Mouse (Mus musculus) heart, embryonic 13.5 days (tissue): ENCODE measurements around the gene Wdr93. TPM values are rescaled to one million over a fixed set of nuclear protein-coding genes. Genes with fewer than 3 reads are reported as not detected.
A peak's percentile ranks its signal among the peaks of the same experiment; 100 is the strongest.
"Not testable (repeated sequence)": the region's sequence is repeated elsewhere in the genome, so short reads cannot be mapped to it uniquely, and the experiment has no call there.

Experiments used
- ATAC-seq: fragments of 200-750 bp; cut with Nextera tagmentation; 2 replicates; pipeline ENCODE4 v1.8.0; 2017; ENCODE audit warnings: moderate TSS enrichment; ENCODE audit not compliant: insufficient number of reproducible peaks, low FRiP score, low TSS enrichment; ENCODE audit errors: extremely low read depth
- H3K27ac ChIP-seq: fragments of 300-500 bp; sonication (generic); replicated peaks from 2 replicates; pipeline ENCODE4 v1.5.1; 2015; ENCODE audit warnings: moderate library complexity, mild to moderate bottlenecking, inconsistent platforms
- H3K27me3 ChIP-seq: fragments of 300-500 bp; sonication (generic); replicated peaks from 2 replicates; pipeline ENCODE4 v1.6.1; 2015; ENCODE audit warnings: mild to moderate bottlenecking, inconsistent platforms
- H3K36me3 ChIP-seq: fragments of 300-500 bp; sonication (generic); 2 replicates; pipeline ENCODE4 v1.6.1; 2015; ENCODE audit warnings: mild to moderate bottlenecking, inconsistent platforms
- H3K4me1 ChIP-seq: fragments of 300-500 bp; sonication (generic); 2 replicates; pipeline ENCODE4 v1.6.1; 2015; ENCODE audit warnings: inconsistent platforms
- H3K4me2 ChIP-seq: fragments of 300-500 bp; sonication (generic); 2 replicates; pipeline ENCODE4 v1.6.1; 2015; ENCODE audit warnings: inconsistent platforms, mild to moderate bottlenecking, moderate library complexity
- H3K4me3 ChIP-seq: fragments of 300-500 bp; sonication (generic); 2 replicates; pipeline ENCODE4 v1.5.1; 2015; ENCODE audit warnings: moderate library complexity, mild to moderate bottlenecking, inconsistent platforms
- H3K9ac ChIP-seq: fragments of 300-500 bp; sonication (generic); 2 replicates; pipeline ENCODE4 v1.6.1; 2015; ENCODE audit warnings: inconsistent platforms, mild to moderate bottlenecking, moderate library complexity
- H3K9me3 ChIP-seq: fragments of 300-500 bp; sonication (generic); 2 replicates; pipeline ENCODE4 v1.6.1; 2016; ENCODE audit warnings: inconsistent platforms
- WGBS: fragments of 180-500 bp; shearing (Covaris S2); methylation state at CpG from one replicate; pipeline ENCODE4 v1.1.7; 2015; ENCODE audit warnings: mixed read lengths; 5-methylcytosine and 5-hydroxymethylcytosine counted together
- polyA plus RNA-seq: library from polyadenylated mRNA; unstranded; fragments of >200 nt; fragmentation: Nextera tagmentation; extraction: Ambion mirVana; gene quantifications from 2 replicates; pipeline ENCODE4 v1.2.1, GENCODE M21; 2015

Wdr93 gene
- polyA plus RNA-seq, 1 experiment from 2014 or later: 1.4 TPM

DNA sequence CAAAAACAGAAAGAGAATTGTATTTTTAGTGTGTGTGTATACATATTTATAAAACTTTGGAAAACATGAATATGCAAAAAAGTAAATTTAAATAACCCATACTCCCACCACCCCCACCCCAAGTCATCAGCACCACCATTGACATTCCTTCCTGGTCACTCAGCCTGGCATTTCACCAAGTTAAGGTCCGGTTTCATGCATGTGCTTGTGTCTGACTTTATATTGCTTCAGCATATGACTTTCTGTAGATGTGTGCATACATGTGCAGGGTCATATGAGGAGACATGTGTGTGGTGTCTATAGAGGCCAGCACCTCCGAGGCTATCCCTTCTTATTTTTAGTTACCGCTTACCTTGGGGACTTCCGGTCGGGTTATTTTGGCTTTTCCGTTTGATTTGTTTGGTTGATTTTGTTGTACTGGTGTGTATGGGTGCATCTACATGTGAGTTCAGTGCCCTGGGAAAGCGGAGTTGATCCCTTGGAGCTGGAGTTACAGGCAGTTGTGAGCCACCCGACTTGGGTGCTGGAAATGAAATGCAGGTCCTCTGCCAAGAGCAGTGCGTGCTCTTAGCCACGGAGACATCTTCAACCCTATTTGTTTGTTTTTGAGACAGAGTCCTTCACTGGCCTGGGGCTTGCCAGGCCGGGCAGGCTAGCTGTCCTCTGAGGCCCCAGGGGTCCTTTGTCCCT is 39.0 kb downstream of the Wdr93 start:
- H3K4me2 ChIP-seq: no peak overlapping the region
- WGBS: 68% methylated on average over 11 of the region's 11 CpGs
- H3K4me1 ChIP-seq: peaks cover 9% of the 10 kb centered on the region
- no peak overlapping the region for H3K9ac ChIP-seq
- no peaks in the 10 kb centered on the region for H3K9me3 ChIP-seq
- H3K36me3 ChIP-seq: no peaks in the 10 kb centered on the region
- H3K4me3 ChIP-seq: no peak overlapping the region
- ATAC-seq: no peak
- H3K27me3 ChIP-seq: 0 out of 2 replicates have a peak, but pooled peaks cover 12% of the 10 kb centered on the region
- H3K27ac ChIP-seq: no peak overlapping the region

DNA sequence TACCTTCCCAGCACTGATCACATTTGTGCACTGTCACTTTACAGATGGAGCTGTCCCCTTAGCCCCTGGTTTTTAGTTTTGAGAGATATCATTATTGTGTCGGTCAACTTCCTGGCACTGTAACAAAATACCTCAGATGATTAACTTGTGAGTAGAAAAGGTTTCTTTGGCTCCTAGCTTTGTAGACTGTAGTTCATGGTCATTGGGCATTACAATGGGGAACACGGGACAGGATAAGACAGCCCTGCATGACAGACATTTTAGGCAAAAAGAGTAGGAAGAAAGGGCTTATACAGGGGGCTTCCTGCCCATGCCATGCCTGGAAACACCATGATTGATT is 39.5 kb downstream of the Wdr93 start:
- Histone ChIP-seq H3K9me3 (no peaks in the 10 kb centered on the region), H3K4me2 (no peak overlapping the region), H3K4me1 (peaks cover 9% of the 10 kb centered on the region), H3K27ac (no peak overlapping the region), H3K27me3 (0 out of 2 replicates have a peak, but pooled peaks cover 17% of the 10 kb centered on the region), H3K4me3 (no peak overlapping the region), H3K9ac (no peak overlapping the region), H3K36me3 (no peaks in the 10 kb centered on the region)
- no peak for ATAC-seq
- WGBS: 71% methylated on average over 2 of the region's 2 CpGs

DNA sequence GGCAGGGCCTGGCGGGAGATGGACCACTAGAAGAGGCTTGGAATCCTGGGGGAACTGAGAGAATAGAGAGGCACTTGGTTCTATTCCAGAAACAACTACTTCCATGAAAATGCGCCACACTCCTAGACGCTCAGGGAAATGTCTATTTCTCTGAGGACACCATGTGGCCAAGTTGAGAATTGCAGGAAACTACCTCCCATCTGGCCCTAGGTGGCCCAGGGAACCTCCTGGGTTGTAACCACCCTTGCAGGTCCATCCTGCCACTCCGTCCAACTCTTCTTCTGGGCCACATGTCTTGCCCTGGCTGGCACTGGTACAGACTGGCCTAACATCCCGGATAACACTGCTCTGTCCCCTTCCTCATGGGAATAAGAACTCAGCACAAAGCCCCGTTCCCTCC is 43.3 kb downstream of the Wdr93 start:
- no peaks in the 10 kb centered on the region for H3K36me3 ChIP-seq
- no peak overlapping the region for H3K4me3 ChIP-seq
- 18% methylated on average over 6 of the region's 6 CpGs for WGBS
- no peak overlapping the region for H3K9ac ChIP-seq
- peak; percentile 9; the same call in 1 of the 2 replicates for ATAC-seq
- H3K27me3 ChIP-seq: peaks cover 44% of the 10 kb centered on the region
- no peak overlapping the region for H3K4me2 ChIP-seq
- H3K9me3 ChIP-seq: no peaks in the 10 kb centered on the region
- H3K4me1 ChIP-seq: peaks cover 3% of the 10 kb centered on the region
- H3K27ac ChIP-seq: no peak overlapping the region; the same call in 1 of the 2 replicates

DNA sequence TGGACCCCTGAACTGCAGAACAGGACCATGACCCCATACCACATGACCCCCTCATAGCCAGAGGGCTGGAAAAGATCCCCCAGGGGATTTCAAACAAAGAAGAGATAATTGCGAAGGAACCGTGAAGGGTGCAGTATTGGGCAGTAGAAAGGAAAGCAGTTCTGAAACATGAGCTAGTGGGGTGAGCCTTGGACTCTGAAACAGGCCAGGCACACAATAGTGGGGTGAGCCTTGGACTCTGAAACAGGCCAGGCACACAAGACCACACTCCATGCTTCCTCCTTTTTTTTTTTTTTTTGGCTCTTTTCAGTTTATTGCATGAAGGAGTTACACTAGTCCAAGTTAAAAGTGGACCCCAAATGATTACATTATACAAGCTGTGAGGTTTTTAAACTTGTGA is 46.8 kb downstream of the Wdr93 start:
- WGBS: 35% methylated on average over 2 of the region's 2 CpGs
- not testable (repeated sequence) for ATAC-seq, H3K36me3 ChIP-seq, H3K9ac ChIP-seq, H3K9me3 ChIP-seq, H3K27ac ChIP-seq, H3K4me3 ChIP-seq, H3K4me2 ChIP-seq
- peaks cover 17% of the 10 kb centered on the region for H3K4me1 ChIP-seq
- H3K27me3 ChIP-seq: peaks cover 79% of the 10 kb centered on the region

DNA sequence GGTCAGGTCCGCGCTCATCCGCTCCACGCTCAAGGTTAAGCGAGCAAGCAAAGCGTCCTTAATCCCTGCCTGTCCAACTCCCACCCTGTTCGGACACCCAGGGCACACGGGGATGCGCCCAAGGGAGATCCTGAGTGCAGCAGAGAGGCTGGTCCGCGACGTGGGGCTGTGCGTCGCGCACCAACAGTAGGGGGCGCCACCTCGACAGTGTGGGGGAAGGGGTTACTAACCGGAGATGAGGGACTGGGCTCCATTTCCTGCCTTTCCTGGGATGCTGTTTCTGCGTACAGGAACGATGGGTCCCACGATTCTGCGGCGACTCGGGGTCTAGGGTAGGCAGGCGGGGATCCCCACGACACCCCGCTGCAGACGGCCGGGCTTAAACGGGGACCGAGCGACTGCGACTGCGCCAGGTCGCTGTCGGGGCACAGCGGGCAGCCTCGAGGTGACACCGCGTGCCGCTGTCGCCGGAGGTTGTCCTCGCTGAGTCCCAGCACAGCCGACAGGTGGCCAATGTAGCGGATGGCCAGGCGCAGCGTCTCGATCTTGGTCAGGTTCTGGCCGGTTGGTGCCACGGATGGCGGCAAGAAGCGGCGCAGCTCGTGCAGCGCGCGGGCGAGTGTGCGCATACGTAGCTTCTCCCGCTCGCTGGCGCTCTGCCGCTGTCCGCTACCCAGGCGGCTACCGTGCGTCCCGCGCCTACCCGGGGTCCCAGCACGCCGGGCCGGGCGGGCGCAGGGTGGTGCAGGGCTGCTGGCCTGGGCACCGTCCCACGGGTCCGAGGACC is 49.9 kb downstream of the Wdr93 start:
- Histone ChIP-seq H3K36me3 (no peaks in the 10 kb centered on the region), H3K9ac (peak overlapping the region; percentile 75), H3K4me1 (peaks cover 22% of the 10 kb centered on the region), H3K27me3 (peaks cover 85% of the 10 kb centered on the region), H3K9me3 (no peaks in the 10 kb centered on the region), H3K4me3 (peak overlapping the region; percentile 58), H3K4me2 (peak overlapping the region; percentile 86), H3K27ac (no peak overlapping the region)
- ATAC-seq: no peak
- whole genome bisulfite sequencing: under 1% methylated on average over 80 of the region's 80 CpGs

DNA sequence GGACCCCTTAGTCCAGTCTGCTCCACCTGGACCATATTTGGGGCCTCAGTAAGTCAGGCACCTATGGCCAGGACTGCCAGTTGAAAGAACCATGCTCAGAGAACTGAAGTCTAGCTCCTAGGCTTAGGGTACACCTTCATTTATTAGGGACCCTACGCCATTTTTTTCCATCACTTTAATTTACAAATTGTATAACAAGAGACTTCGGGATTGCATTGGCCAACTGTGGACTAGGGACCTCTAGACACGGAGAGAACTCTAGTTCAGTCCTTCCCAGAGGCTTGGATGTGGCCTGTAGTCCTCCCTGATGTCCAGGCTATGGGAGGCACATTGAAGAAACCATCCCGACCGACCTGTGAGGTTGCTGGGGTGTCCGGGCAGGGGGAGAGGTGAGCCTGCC is 50.7 kb downstream of the Wdr93 start, which contains the start of gene Mesp1:
Gene Mesp1, minus strand, starts transcription at position 101 of the 400 bp plus-strand sequence.
- peak within 1 kb of the TSS; percentile 86 for H3K4me2 ChIP-seq
- 70% methylated on average over 6 of the region's 6 CpGs for WGBS
- H3K36me3 ChIP-seq: no peaks in the 10 kb centered on the region
- peak within 1 kb of the TSS; percentile 75 for H3K9ac ChIP-seq
- peak within 1 kb of the TSS; percentile 58 for H3K4me3 ChIP-seq
- H3K27ac ChIP-seq: no peak within 1 kb of the TSS
- no peak for ATAC-seq
- H3K4me1 ChIP-seq: peaks cover 22% of the 10 kb centered on the region
- H3K27me3 ChIP-seq: peaks cover 86% of the 10 kb centered on the region
- H3K9me3 ChIP-seq: no peaks in the 10 kb centered on the region

DNA sequence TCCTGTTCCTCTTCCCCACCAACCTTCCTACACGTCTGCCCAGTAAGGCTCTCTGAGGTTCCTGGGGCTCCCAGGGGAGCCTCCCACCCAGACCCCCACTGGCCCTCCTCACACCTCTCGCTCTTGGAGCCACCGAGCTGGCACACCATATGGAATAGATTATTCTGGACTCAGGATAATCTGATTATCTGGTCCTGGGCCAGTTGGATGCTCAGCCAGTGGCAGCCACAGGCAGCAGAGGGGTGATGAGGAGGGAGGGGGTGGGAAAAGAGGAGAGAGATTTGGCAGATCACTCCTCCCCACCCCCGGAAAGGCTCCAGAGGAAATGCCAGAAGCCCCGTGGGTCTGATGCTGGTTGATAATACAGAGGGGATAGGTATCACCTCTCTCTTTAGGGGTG is 55.6 kb downstream of the Wdr93 start:
- H3K4me2 ChIP-seq: no peak overlapping the region
- no peak for ATAC-seq
- WGBS: 19% methylated on average over 5 of the region's 5 CpGs

DNA sequence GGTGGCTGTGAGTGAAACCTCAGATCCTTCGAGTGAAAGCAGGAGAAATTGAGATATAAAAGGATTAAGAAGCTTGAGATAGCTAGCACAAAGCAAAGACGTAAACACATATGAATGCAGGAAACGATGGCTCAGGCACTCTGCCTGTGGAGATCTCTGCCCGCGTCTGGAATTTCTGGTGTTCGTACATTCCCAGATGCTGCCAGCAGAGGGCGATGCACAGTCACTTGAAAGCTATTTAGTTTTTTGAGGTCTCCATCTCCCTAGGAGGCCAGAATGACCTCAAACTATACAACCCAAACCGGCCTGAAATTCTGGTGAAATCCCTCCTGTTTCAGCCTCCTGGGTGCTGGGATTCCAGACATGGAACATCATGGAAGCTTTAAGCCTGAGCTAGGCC is 56.1 kb downstream of the Wdr93 start:
- Histone ChIP-seq H3K4me2 (no peak overlapping the region), H3K27me3 (peaks cover 56% of the 10 kb centered on the region), H3K27ac (no peak overlapping the region), H3K9ac (no peak overlapping the region), H3K4me1 (peaks cover 9% of the 10 kb centered on the region), H3K4me3 (no peak overlapping the region), H3K36me3 (no peaks in the 10 kb centered on the region), H3K9me3 (no peaks in the 10 kb centered on the region)
- under 1% methylated on average over 8 of the region's 8 CpGs for WGBS
- no peak for ATAC-seq

More for the DNA sequence above, 55.6 kb downstream of the Wdr93 start:
- Histone ChIP-seq H3K27me3 (peaks cover 61% of the 10 kb centered on the region), H3K36me3 (no peaks in the 10 kb centered on the region), H3K9me3 (no peaks in the 10 kb centered on the region), H3K4me3 (no peak overlapping the region), H3K4me1 (peaks cover 5% of the 10 kb centered on the region; the same call in 1 of the 2 replicates), H3K27ac (no peak overlapping the region), H3K9ac (no peak overlapping the region)

DNA sequence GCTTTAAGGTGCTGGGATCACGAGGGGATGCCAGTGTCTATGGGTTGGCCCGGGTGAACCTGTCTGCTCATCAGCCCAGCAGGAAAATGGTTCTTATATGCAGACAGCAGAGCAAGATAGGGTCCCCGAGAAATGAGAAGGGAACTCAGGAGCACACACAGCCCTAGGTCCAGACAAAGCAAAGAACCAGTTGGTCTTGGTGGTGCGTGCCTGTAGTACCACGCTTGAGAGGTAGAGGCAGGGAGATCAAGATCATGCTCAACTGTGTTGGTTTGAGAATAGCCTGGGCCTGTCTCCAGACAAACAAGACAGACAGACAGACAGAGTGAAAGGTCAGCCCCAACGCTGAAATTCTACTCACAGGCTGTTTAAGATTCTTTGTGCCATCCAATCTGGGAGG is 56.5 kb downstream of the Wdr93 start:
- no peak for ATAC-seq

DNA sequence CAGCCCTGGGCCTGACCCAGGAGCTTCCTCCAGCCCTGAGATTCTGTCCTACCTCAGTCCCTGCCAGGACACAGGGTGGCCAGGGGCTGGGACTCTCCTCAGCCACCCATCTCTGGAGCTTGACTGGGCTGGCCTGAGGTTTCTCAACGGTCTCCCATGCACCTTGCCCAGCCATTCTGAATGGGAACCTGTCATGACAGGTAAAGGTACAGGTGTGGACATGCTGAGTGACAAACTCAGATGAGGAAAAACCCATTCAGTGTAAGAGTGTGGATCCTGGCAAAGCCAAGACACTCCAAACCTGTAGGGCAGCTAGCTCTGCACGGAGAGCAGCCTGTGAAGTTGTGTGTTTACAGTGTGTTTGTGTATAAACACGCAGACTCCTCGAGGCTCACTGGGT is 57.4 kb downstream of the Wdr93 start:
- 75% methylated on average over 4 of the region's 4 CpGs for WGBS
- ATAC-seq: no peak
- Histone ChIP-seq H3K9ac (no peak overlapping the region), H3K4me3 (no peak overlapping the region), H3K27me3 (peaks cover 44% of the 10 kb centered on the region), H3K4me1 (peaks cover 12% of the 10 kb centered on the region), H3K36me3 (no peaks in the 10 kb centered on the region), H3K9me3 (no peaks in the 10 kb centered on the region), H3K27ac (no peak overlapping the region), H3K4me2 (no peak overlapping the region)

More for the DNA sequence above, 56.5 kb downstream of the Wdr93 start:
- H3K27ac ChIP-seq: no peak overlapping the region
- 60% methylated on average over 6 of the region's 6 CpGs for WGBS
- H3K4me3 ChIP-seq: no peak overlapping the region
- peaks cover 52% of the 10 kb centered on the region for H3K27me3 ChIP-seq
- H3K4me1 ChIP-seq: peaks cover 12% of the 10 kb centered on the region
- H3K36me3 ChIP-seq: no peaks in the 10 kb centered on the region
- no peaks in the 10 kb centered on the region for H3K9me3 ChIP-seq
- H3K4me2 ChIP-seq: no peak overlapping the region
- H3K9ac ChIP-seq: no peak overlapping the region

DNA sequence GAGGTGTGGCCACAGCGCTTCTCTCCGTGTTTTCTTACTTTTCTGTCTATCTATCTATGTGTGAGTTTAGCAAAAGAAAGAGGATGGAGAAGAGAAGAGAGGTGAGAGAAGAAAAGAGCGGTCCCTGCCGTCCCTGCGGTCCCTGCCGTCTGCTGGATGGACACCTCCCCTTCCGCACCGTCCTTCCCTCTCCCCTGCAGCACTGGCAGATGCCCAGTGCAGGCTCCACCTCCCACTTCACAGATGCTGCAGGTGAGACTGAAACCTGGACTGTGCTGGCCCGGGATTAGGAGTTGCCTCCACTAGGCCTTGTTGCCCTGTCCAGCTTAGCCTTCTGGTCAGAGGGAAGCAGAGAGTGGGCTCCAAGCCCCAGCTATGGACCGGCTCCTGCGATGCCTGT is 58.4 kb downstream of the Wdr93 start:
- Histone ChIP-seq H3K4me2 (no peak overlapping the region), H3K4me1 (peaks cover 12% of the 10 kb centered on the region), H3K9me3 (no peaks in the 10 kb centered on the region), H3K9ac (no peak overlapping the region), H3K36me3 (no peaks in the 10 kb centered on the region), H3K27me3 (peaks cover 34% of the 10 kb centered on the region), H3K4me3 (no peak overlapping the region), H3K27ac (no peak overlapping the region)
- 69% methylated on average over 11 of the region's 11 CpGs for WGBS
- no peak for ATAC-seq
